Mouse (Mus musculus): ENCODE data around the gene Ddx43. TPM values are rescaled to one million over a fixed set of nuclear protein-coding genes. Genes with fewer than 3 reads are reported as not detected.
"Not testable (repeated sequence)": the region's sequence is repeated elsewhere in the genome, so short reads cannot be mapped to it uniquely, and the experiment has no call there.

The Ddx43 gene
- total RNA-seq (2021), result under 1 TPM; 0.14 to 0.17 TPM
- long read RNA-seq, experiment 1, partial matches to known transcripts, result 0 of 1 reads
- long read RNA-seq, experiment 1, other reads (novel, unspliced or antisense), result 1 of 1 reads
- long read RNA-seq, experiment 2, partial matches to known transcripts, result 0 of 1 reads
- long read RNA-seq, experiment 2, other reads (novel, unspliced or antisense), result 1 of 1 reads

GRCm38 (mm10) chr9:78395630-78396351 lies at the start of gene Ddx43:
TSS of gene Ddx43 (plus strand) at chr9:78395777.
- DNase-seq (ENCODE audit: low spot score in 2 of 2), result no peak

DNA sequence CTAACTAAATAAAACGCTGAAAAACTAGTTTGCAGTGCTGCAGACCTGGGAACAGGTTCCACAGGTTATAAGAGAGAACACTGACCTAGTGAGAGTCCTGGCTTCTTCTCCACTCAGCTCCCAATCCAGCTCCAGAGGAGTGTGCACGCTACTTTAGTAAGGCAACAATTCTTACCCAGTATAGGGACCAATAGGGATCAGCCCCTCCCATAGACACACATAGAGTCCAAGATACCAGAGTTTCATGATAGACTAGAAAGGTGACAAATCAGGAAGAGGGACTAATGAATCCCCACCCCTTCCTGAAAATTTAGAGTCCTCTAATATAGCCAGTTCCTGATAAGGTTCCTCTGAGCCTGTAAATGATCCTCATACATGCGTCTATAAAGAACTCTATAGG lies 48.6 kb upstream of the Ddx43 start:
- no peak for DNase-seq (ENCODE audit: low spot score in 2 of 2)

DNA sequence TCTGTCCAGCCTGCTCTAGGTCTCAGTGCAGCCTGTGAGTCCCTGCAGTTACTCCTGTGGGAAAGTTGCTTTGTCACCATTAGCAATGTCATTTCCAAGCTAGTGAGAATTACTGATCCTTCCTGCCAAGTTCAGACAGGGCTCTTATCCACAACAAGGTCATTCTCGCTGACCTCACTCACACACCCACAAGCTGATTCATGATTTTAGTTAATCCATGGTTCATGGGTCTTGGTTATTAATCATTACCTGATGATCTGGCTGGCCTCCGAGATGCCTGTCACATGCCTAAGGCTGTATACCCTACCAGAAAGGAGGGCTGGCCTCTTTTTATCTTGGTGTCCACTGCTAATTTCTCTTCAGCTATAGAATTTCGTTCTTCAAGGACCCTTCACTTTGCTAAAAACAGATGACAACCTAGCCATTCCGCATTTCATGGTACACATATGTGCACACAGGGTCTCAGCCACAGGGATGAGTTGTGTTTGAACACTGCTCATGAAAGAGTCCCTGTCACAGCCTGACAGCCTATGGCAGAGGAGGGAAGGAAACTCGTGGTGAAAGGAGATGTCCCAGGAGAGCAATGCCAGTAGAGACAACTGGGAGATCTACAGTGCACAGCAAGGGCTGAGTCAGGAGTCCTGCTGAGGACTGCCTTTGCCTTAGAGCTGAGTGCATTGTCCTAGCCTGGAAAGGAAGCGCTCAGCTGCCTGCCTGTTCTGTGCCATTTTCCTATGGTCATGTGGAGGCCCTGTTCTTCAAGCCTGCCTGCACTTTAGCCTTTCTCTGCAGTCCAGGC lies 47.2 kb upstream of the Ddx43 start:
- peak in 1 of 2 experiments; percentile 5 for DNase-seq (ENCODE audit: low spot score in 2 of 2)

DNA sequence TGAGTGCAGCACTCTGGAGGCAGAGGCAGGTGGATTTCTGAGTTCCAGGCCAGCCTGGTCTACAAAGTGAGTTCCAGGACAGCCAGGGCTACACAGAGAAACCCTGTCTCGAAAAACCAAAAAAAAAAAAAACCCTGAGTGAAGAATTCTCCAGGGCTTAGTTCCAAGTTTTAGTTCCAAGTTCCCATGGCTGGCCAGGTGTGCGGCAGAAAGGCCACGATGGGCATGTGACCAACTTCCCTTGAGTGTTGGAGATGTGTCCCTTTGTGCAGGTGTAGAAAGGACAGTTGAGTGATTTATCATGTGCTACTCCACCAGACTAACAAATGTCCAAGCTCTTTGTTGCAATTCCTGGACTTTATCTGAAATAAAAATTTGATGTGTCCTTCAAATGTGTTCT lies 46.4 kb upstream of the Ddx43 start:
- not testable (repeated sequence) for DNase-seq (ENCODE audit: low spot score in 2 of 2)

GRCm38 (mm10) chr9:78350007-78350406 lies 45.6 kb upstream of the Ddx43 start:
- not testable (repeated sequence) for DNase-seq (ENCODE audit: low spot score in 2 of 2)

DNA sequence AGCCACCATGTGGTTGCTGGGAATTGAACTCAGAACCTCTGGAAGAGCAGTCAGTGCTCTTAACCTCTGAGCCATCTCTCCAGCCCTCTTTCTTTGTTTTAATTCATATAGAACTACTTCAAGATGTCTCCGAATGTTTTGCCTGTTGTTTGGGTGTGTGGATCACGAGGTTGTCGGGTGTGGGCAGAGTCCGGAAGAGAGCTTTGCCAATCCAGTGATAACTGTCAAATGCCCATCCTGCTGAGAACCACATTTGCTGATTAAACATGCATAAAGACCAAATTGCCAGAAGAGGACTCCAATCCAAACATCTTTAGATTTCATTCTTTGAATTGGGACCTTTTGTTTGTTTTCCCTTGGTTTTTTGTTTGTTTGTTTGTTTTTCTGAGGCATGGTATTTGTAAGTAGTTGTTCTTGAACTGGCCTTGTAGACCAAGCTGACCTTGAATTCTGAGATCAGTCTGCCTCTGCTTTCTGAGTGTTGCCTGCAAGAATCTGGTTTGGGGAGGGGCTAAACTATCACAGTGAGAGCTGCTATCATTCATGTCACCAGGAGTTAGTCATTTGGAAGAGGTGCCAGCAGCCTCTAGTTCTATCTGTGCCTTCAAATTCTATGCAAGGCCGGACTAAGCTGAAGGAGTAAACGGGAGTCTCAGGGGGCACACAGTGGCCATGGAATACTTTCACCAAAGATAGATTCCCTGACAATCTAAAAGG lies 43.9 kb upstream of the Ddx43 start:
- DNase-seq (ENCODE audit: low spot score in 2 of 2), result no peak

DNA sequence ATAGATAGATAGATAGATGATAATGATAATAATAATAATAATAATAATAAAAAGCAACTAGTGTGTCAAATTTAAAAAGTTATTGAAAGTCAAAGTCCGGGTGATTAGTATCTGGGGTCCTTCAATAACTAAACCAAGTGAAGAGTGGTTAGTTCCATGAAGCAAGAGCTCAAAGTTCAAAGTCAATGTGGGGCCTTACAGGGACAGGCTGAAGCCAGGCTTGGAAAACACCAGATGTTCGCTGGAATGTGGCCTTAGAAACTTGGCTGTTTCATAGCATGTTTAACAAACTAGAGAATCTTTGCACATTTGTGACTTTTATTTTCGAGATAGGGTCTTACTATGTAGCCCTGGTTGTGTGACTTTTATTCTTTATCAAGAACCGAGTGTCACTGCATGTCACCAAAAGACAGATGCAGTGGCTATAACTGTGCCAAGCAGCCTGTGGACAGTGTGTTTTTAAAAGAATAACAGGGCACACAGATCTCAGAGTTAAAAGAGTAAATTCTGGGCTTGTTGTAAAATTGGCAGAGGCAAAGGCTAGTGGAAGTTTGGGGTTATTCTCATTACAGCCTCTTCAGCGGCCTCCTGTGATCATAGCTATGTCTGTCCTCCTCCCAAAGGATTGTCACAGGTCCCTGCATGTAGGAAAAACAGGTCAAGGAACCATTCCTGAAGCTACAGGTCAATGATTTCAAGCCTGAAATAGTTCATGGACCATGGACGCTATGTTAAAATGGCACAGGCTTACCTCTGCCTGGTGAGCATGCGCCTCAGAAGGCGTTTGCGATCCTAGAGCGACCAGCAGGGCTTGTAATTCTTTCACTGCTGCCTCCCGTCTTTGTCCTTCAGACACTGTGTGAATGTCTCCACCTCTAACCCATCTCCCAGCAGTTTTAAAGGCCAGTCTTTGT lies 40.7 kb upstream of the Ddx43 start:
- DNase-seq (ENCODE audit: low spot score in 2 of 2), result no peak

DNA sequence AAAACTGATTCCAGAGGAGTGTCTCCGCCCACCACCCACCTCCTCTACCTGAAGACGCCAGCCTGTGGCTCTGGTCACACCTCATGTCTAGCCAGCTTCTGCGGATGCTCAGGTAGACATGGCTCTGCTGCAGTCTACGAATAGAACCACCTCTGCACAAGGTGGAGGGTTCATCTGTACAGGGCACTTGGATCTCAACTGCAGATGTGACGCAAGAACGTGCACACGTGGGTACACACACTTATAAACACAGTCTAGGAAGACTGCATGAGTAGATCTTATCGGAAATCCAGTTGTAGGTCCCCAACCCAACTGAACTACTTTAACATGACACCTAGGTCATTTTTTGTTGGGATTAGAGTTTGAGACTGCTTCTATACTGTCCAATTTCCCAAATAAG lies 40.0 kb upstream of the Ddx43 start, which contains the start of gene Gsta2:
TSS of gene Gsta2 (minus strand) at position 178 of the 400 bp plus-strand sequence.
- no peak for DNase-seq (ENCODE audit: low spot score in 2 of 2)

GRCm38 (mm10) chr9:78358053-78358452 lies 37.5 kb upstream of the Ddx43 start:
- peak in 1 of 2 experiments; percentile 38 for DNase-seq (ENCODE audit: low spot score in 2 of 2)

DNA sequence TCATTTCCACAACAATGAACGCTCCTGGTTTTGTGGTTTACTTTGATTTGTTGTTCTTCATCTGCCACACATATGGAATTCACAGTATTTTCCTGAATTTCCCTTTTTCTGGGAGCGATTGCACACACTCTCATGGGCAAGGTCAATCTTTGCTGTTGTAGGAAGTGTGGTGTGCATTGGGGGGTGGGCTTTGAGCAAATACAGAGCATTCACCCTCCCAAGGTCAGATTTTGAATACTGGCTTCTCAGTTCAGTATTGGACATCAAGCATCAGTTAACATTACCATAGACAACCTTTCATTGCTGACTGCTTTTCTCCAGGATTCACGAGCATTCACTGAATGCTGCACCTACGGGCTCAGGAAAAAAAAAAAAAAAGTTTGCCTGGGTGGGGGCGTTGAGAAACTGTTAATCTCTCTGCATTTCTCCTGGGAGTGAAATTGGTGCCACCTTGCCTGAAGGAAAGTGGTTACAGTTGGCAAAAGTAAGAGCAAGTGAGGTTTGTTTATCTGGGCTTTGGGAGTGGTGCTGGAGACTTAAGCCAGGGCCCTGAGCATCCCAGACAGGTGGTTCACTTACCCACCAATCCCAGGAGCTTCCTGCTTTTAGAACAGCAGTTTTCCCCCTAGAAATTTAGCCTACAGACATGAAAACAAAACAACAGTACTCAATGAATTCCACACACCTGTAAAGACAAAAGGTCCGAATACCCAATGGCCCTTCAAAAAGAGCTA lies 35.7 kb upstream of the Ddx43 start:
- DNase-seq (ENCODE audit: low spot score in 2 of 2), result no peak

GRCm38 (mm10) chr9:78360484-78360872 lies 35.1 kb upstream of the Ddx43 start:
- no peak for DNase-seq (ENCODE audit: low spot score in 2 of 2)

DNA sequence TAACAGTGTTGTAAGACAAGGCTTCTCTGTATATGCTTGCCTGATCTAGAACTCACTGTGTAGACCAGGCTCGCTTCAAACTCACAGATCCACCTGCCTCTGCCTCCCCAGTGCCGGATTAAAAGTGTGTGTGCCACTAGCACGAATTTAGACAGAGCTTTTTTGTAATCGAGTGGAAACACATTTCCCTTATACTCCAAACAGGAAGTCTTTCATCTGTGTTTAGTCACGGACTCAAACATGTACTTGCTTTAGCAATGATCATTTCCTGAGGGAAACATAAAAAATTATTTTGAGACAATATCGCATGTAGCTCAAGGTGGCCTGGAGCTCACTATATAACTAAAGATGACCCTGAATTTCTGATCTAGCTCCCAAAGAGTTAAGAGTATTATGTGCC lies 32.2 kb upstream of the Ddx43 start:
- no peak for DNase-seq (ENCODE audit: low spot score in 2 of 2)

DNA sequence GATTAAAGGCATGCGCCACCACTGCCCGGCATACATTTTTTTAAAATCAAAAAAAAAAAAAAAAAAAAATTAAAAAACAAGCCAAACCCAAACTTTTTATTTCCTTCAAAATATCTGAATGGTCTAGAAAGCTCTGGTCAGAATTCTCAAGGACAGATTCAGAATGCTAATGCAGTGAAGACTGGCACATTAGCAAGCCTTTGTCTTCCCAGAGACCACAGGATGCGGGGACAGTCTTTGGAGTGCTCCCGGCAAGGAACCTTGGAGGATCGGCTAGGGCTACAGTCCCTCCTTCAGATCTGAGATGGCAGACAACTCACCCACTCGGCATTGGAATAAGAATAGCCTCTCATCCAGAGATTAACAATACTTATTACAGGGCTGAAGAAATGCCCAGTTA lies 30.9 kb upstream of the Ddx43 start:
- DNase-seq (ENCODE audit: low spot score in 2 of 2), result no peak

GRCm38 (mm10) chr9:78365850-78366544 lies 29.6 kb upstream of the Ddx43 start:
- DNase-seq (ENCODE audit: low spot score in 2 of 2), result no peak

DNA sequence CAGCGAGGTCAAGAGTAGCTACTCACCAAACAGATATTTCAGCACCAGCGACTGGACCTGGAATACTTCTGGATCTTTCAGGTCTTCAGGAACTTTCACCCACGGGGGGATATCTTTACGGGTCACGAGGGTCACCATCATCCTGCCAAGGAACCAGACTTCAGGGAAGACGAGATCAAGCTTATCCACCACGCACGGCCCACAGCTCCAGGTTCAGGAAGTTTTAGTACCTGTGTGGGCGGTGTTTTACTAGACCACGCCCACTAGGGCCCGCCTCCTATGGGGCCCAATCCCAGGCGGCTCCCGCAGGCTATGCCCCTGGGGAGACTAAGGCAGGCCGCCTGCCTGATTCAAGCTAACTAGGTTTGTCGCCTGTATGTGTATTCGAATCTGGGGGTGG lies 27.6 kb upstream of the Ddx43 start, which contains the start of gene Dppa5a:
TSS of gene Dppa5a (minus strand) at position 219 of the 400 bp plus-strand sequence.
- DNase-seq (ENCODE audit: low spot score in 2 of 2), result not testable (repeated sequence)

GRCm38 (mm10) chr9:78368671-78369293 lies 26.8 kb upstream of the Ddx43 start:
- no peak for DNase-seq (ENCODE audit: low spot score in 2 of 2)

GRCm38 (mm10) chr9:78369349-78369748 lies 26.2 kb upstream of the Ddx43 start:
- no peak for DNase-seq (ENCODE audit: low spot score in 2 of 2)

- no peak for DNase-seq (ENCODE audit: low spot score in 2 of 2)
These were observed 25.8 kb upstream of the Ddx43 start for GRCm38 (mm10) chr9:78369786-78370185.
